In genomic region chr17:24449507-24449906, GRCm38 (mm10) we compare ENCODE assay signal across 21 mouse cellular contexts. TPM values are rescaled to one million over a fixed set of nuclear protein-coding genes. Genes with fewer than 3 reads are reported as not detected.
DNase-seq lines count a peak whose midpoint lies in the region; ATAC-seq and TF ChIP-seq lines count a peak whose summit lies in the region.
"Had no signal": no experiment of that assay in that cellular context is flagged by ENCODE, and none has a peak within 500 bp of the region (broad histone marks: within the 10 kb centered on the region; RNA-seq: fewer than 3 reads in every experiment).

No protein-coding gene starts in this region.

- no peak overlapping the region for H3K27ac ChIP-seq in heart, embryonic 10.5 days

- H3K4me3 ChIP-seq in heart, embryonic 10.5 days = no peak overlapping the region
- H3K4me3 ChIP-seq in megakaryocyte, embryonic 14.5 days (replicated peaks) = peak overlapping the region; percentile 0
- H3K4me3 ChIP-seq in myocyte = no peak overlapping the region

- peaks cover 24% of the 10 kb centered on the region for H3K79me2 ChIP-seq in myocyte (ENCODE audit: control insufficient read depth, insufficient read depth)

- H3K36me3 ChIP-seq in heart, embryonic 10.5 days = peaks cover 73% of the 10 kb centered on the region
- H3K36me3 ChIP-seq in megakaryocyte, embryonic 14.5 days (replicated peaks; ENCODE audit: low read length) = peaks cover 75% of the 10 kb centered on the region
- H3K36me3 ChIP-seq in myocyte (ENCODE audit: control insufficient read depth, insufficient read depth) = peaks cover 12% of the 10 kb centered on the region

- H3ac ChIP-seq in myocyte (ENCODE audit: control insufficient read depth, insufficient read length) = no peak overlapping the region

- WGBS in heart, embryonic 10.5 days = 89% methylated on average over 6 of the region's 6 CpGs

- ATAC-seq in megakaryocyte, adult 5-6 weeks (ENCODE audit: poor library complexity, severe bottlenecking) = no peak
- ATAC-seq: activated CD4-positive, CD25-positive, alpha-beta regulatory T cell, adult 4 months; CD4-positive, CD25-positive, alpha-beta regulatory T cell, adult 4 months; Patski had no signal

- no peak overlapping the region for H3K4me2 ChIP-seq in myocyte (ENCODE audit: low read depth)

- no peaks in the 10 kb centered on the region for H3K27me3 ChIP-seq in heart, embryonic 10.5 days (ENCODE audit: insufficient read depth, poor library complexity, severe bottlenecking)
- no peaks in the 10 kb centered on the region for H3K27me3 ChIP-seq in megakaryocyte, embryonic 14.5 days (replicated peaks)
- no peaks in the 10 kb centered on the region for H3K27me3 ChIP-seq in myocyte (ENCODE audit: control insufficient read depth, insufficient read depth, insufficient read length)
- H3K27me3 ChIP-seq: CH12.LX, Patski had no signal

- TF ChIP-seq POLR2A in myocyte (IDR thresholded peaks at IDR 0.05; ENCODE audit: insufficient read length, low read depth) = no peak

- no peaks in the 10 kb centered on the region for H3K9me3 ChIP-seq in heart, embryonic 10.5 days
- no peaks in the 10 kb centered on the region for H3K9me3 ChIP-seq in megakaryocyte, embryonic 14.5 days
- H3K9me3 ChIP-seq: G1E had no signal

- H3K4me1 ChIP-seq in heart, embryonic 10.5 days = peaks cover 13% of the 10 kb centered on the region
- peaks cover 69% of the 10 kb centered on the region for H3K4me1 ChIP-seq in megakaryocyte, embryonic 14.5 days

- peak; percentile 68 for DNase-seq in heart, embryonic 10.5 days (ENCODE audit: low spot score)
- no peak for DNase-seq in heart, adult 11 months
- DNase-seq in testis, postnatal 10 days (ENCODE audit: low spot score) = no peak
- DNase-seq: adrenal gland, adult 2 months; adrenal gland, adult 8-10 months; adrenal gland, postnatal 10 days; adrenal gland, postnatal 14 days; adrenal gland, postnatal 25 days; adrenal gland, postnatal 36 days; B cell, adult 2 months; cerebellum, adult 11 months; cerebellum, adult 11-12 months; cerebellum, adult 18-20 months had no signal

TF ChIP-seq in myocyte, 11 proteins besides CTCF, POLR2A, EP300 and RAD21:
- TF ChIP-seq MYOD1 (IDR thresholded peaks at IDR 0.05; ENCODE audit: control insufficient read depth in 1 of 3, insufficient read length in 2 of 3, low read depth in 2 of 3) (peak in 2 of 3 experiments; percentile 22 to 42), USF1 (IDR thresholded peaks at IDR 0.05; ENCODE audit: low read depth) (no peak), TCF3 (IDR thresholded peaks at IDR 0.05; ENCODE audit: insufficient read length, low read depth) (no peak), SRF (IDR thresholded peaks at IDR 0.05; ENCODE audit: control insufficient read depth, insufficient read length, low read depth) (no peak), POLR2AphosphoS2 (IDR thresholded peaks at IDR 0.05; ENCODE audit: insufficient read length, low read depth) (no peak), CEBPB (IDR thresholded peaks at IDR 0.05; ENCODE audit: insufficient read depth, poor library complexity, severe bottlenecking) (no peak), E2F4 (IDR thresholded peaks at IDR 0.05; ENCODE audit: insufficient read depth) (no peak), TCF12 (IDR thresholded peaks at IDR 0.05; ENCODE audit: insufficient read depth, poor library complexity, severe bottlenecking) (no peak), REST (IDR thresholded peaks at IDR 0.05; ENCODE audit: insufficient read depth, insufficient read length) (no peak), MYOG (IDR thresholded peaks at IDR 0.05; ENCODE audit: control insufficient read depth in 1 of 3, insufficient read depth in 1 of 3, insufficient read length in 2 of 3, low read depth in 2 of 3) (peak in 2 of 3 experiments; percentile 64 to 65), MAX (IDR thresholded peaks at IDR 0.05; ENCODE audit: low read depth) (no peak)

RNA-seq across cellular contexts. Expression of gene Dnase1l2, which starts 6.6 kb away (rescaled TPM):
- polyA plus RNA-seq in heart, embryonic 10.5 days (2016; fragmentation: Nextera tagmentation; extraction: Ambion mirVana) = 1.6 and 2.3 TPM in 2 replicates
- polyA plus RNA-seq in megakaryocyte, embryonic 14.5 days (2012; ENCODE audit: insufficient read depth, low replicate concordance) = not detected in 2 replicates
- 2.6 and 4.7 TPM in 2 replicates for total RNA-seq in megakaryocyte, adult 5-6 weeks (2015)
- 1.4 and 1.7 TPM in 2 replicates for total RNA-seq in megakaryocyte, adult 5-6 weeks (2017)
- 1.0 TPM for polyA plus RNA-seq in myocyte (2012; fragmentation: generic; extraction: Trizol)

RNA-seq across cellular contexts. Expression of gene E4f1, which starts 20.6 kb away (rescaled TPM):
- 27.1 and 30.3 TPM in 2 replicates for polyA plus RNA-seq in heart, embryonic 10.5 days (2016; fragmentation: Nextera tagmentation; extraction: Ambion mirVana)
- polyA plus RNA-seq in megakaryocyte, embryonic 14.5 days (2012; ENCODE audit: insufficient read depth, low replicate concordance) = 9.7 and 18.7 TPM in 2 replicates
- total RNA-seq in megakaryocyte, adult 5-6 weeks (2015) = 20.7 and 27.5 TPM in 2 replicates
- 14.2 and 14.5 TPM in 2 replicates for total RNA-seq in megakaryocyte, adult 5-6 weeks (2017)
- polyA plus RNA-seq in myocyte (2012; fragmentation: generic; extraction: Trizol) = 18.7 TPM

RNA-seq across cellular contexts. Expression of gene Pgp, which starts 20.7 kb away (rescaled TPM):
- 86.3 and 91.2 TPM in 2 replicates for polyA plus RNA-seq in heart, embryonic 10.5 days (2016; fragmentation: Nextera tagmentation; extraction: Ambion mirVana)
- 48.8 and 102 TPM in 2 replicates for polyA plus RNA-seq in megakaryocyte, embryonic 14.5 days (2012; ENCODE audit: insufficient read depth, low replicate concordance)
- total RNA-seq in megakaryocyte, adult 5-6 weeks (2015) = 20.7 and 25.5 TPM in 2 replicates
- total RNA-seq in megakaryocyte, adult 5-6 weeks (2017) = 14.5 and 14.6 TPM in 2 replicates
- 53.7 TPM for polyA plus RNA-seq in myocyte (2012; fragmentation: generic; extraction: Trizol)

RNA-seq across cellular contexts. Expression of gene Eci1, which starts 23.1 kb away (rescaled TPM):
- 146 and 187 TPM in 2 replicates for polyA plus RNA-seq in heart, embryonic 10.5 days (2016; fragmentation: Nextera tagmentation; extraction: Ambion mirVana)
- polyA plus RNA-seq in megakaryocyte, embryonic 14.5 days (2012; ENCODE audit: insufficient read depth, low replicate concordance) = 11.7 and 67.7 TPM in 2 replicates
- total RNA-seq in megakaryocyte, adult 5-6 weeks (2015) = 26.0 and 30.6 TPM in 2 replicates
- 10.2 and 19.1 TPM in 2 replicates for total RNA-seq in megakaryocyte, adult 5-6 weeks (2017)
- polyA plus RNA-seq in myocyte (2012; fragmentation: generic; extraction: Trizol) = 52.6 TPM

RNA-seq across cellular contexts. Expression of gene Bricd5, which starts 24.2 kb away (rescaled TPM):
- 0.48 and 0.69 TPM in 2 replicates for polyA plus RNA-seq in heart, embryonic 10.5 days (2016; fragmentation: Nextera tagmentation; extraction: Ambion mirVana)
- polyA plus RNA-seq in megakaryocyte, embryonic 14.5 days (2012; ENCODE audit: insufficient read depth, low replicate concordance) = not detected in 2 replicates
- total RNA-seq in megakaryocyte, adult 5-6 weeks (2015) = 0.75 TPM in 1 of 2 replicates, not detected in the other
- 0.26 TPM in 1 of 2 replicates, not detected in the other for total RNA-seq in megakaryocyte, adult 5-6 weeks (2017)
- polyA plus RNA-seq in myocyte (2012; fragmentation: generic; extraction: Trizol) = 0.53 TPM
- total RNA-seq: adrenal gland, postnatal 14 days had no signal
- polyA plus RNA-seq: activated CD4-positive, CD25-positive, alpha-beta regulatory T cell, adult 4 months; CD4-positive, CD25-positive, alpha-beta regulatory T cell, adult 4 months had no signal
